Mouse (Mus musculus) hindbrain, embryonic 12.5 days (tissue): ENCODE measurements around the gene Slc25a39. TPM values are rescaled to one million over a fixed set of nuclear protein-coding genes. Genes with fewer than 3 reads are reported as not detected.

Experiments used
- ATAC-seq: fragments of 200-750 bp; cut with Nextera tagmentation; 2 replicates; pipeline ENCODE4 v1.8.0; 2017; ENCODE audit warnings: moderate TSS enrichment; ENCODE audit not compliant: low FRiP score
- H3K27ac ChIP-seq: fragments of 300-500 bp; sonication (generic); 2 replicates; pipeline ENCODE4 v1.5.1; 2016; ENCODE audit warnings: mild to moderate bottlenecking
- H3K27me3 ChIP-seq: fragments of 300-500 bp; sonication (generic); 2 replicates; pipeline ENCODE4 v1.6.1; 2016; ENCODE audit warnings: mild to moderate bottlenecking
- H3K36me3 ChIP-seq: fragments of 300-500 bp; sonication (generic); 2 replicates; pipeline ENCODE4 v1.6.1; 2016; ENCODE audit warnings: mild to moderate bottlenecking
- H3K4me1 ChIP-seq: fragments of 300-500 bp; sonication (generic); 2 replicates; pipeline ENCODE4 v1.6.1; 2016
- H3K4me2 ChIP-seq: fragments of 300-500 bp; sonication (generic); replicated peaks from 2 replicates; pipeline ENCODE4 v1.6.1; 2016; ENCODE audit warnings: mild to moderate bottlenecking
- H3K4me3 ChIP-seq: fragments of 300-500 bp; sonication (generic); 2 replicates; pipeline ENCODE4 v1.5.1; 2016; ENCODE audit warnings: mild to moderate bottlenecking
- H3K9ac ChIP-seq: fragments of 300-500 bp; sonication (generic); 2 replicates; pipeline ENCODE4 v1.6.1; 2016; ENCODE audit warnings: mild to moderate bottlenecking, moderate library complexity
- H3K9me3 ChIP-seq: fragments of 300-500 bp; sonication (generic); replicated peaks from 2 replicates; pipeline ENCODE4 v1.6.1; 2016; ENCODE audit warnings: mild to moderate bottlenecking
- WGBS: fragments of 180-500 bp; shearing (Covaris S2); methylation state at CpG from one replicate; pipeline ENCODE4 v1.1.7; 2016; 5-methylcytosine and 5-hydroxymethylcytosine counted together
- polyA plus RNA-seq: library from polyadenylated mRNA; unstranded; fragments of >200 nt; fragmentation: Nextera tagmentation; extraction: Ambion mirVana; gene quantifications from 2 replicates; pipeline ENCODE4 v1.2.1, GENCODE M21; 2016

Slc25a39 gene
- polyA plus RNA-seq, 1 experiment from 2014 or later: 157 TPM

- H3K4me3 ChIP-seq: no peak overlapping the region
- no peaks in the 10 kb centered on the region for H3K9me3 ChIP-seq
- ATAC-seq: 0 out of 2 replicates have a peak, but pooled peaks have one; percentile 12
- H3K4me2 ChIP-seq: no peak overlapping the region
- H3K36me3 ChIP-seq: peaks cover 45% of the 10 kb centered on the region
- no peak overlapping the region for H3K27ac ChIP-seq
- WGBS: 8% methylated on average over 7 of the region's 7 CpGs
- H3K27me3 ChIP-seq: peaks cover 7% of the 10 kb centered on the region
- no peak overlapping the region for H3K9ac ChIP-seq
- H3K4me1 ChIP-seq: peaks cover 55% of the 10 kb centered on the region
These were observed 26.7 kb upstream of the Slc25a39 start for GRCm38 (mm10) chr11:102434406-102434805.

- peaks cover 39% of the 10 kb centered on the region for H3K36me3 ChIP-seq
- peaks cover 55% of the 10 kb centered on the region for H3K4me1 ChIP-seq
- no peak for ATAC-seq
These were observed 26.1 kb upstream of the Slc25a39 start for GRCm38 (mm10) chr11:102433866-102434265.

DNA sequence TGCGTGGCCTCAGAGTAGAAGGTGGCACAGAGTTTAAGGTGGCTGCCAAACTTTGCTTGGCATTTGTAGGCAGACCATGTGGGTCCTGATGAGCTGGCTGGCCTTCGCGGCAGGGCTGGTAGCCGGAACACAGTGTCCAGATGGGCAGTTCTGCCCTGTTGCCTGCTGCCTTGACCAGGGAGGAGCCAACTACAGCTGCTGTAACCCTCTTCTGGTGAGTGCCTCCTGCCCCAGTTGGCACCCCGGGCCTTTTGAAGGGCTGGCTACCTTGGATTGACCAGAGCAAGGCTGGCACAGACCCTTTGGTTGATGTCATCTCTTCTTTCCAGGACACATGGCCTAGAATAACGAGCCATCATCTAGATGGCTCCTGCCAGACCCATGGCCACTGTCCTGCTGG lies 25.1 kb upstream of the Slc25a39 start:
- H3K27ac ChIP-seq: no peak overlapping the region
- no peak for ATAC-seq
- H3K9me3 ChIP-seq: no peaks in the 10 kb centered on the region
- peaks cover 31% of the 10 kb centered on the region for H3K36me3 ChIP-seq
- H3K9ac ChIP-seq: no peak overlapping the region
- WGBS: 92% methylated on average over 6 of the region's 6 CpGs
- H3K4me1 ChIP-seq: peaks cover 45% of the 10 kb centered on the region
- no peak overlapping the region for H3K4me3 ChIP-seq
- H3K27me3 ChIP-seq: 0 out of 2 replicates have a peak, but pooled peaks cover 8% of the 10 kb centered on the region
- no peak overlapping the region for H3K4me2 ChIP-seq

More at GRCm38 (mm10) chr11:102433866-102434265, 26.1 kb upstream of the Slc25a39 start:
- no peak overlapping the region for H3K9ac ChIP-seq
- H3K27me3 ChIP-seq: 0 out of 2 replicates have a peak, but pooled peaks cover 9% of the 10 kb centered on the region
- WGBS: 94% methylated on average over 7 of the region's 7 CpGs
- no peak overlapping the region for H3K27ac ChIP-seq
- H3K4me3 ChIP-seq: no peak overlapping the region
- H3K9me3 ChIP-seq: no peaks in the 10 kb centered on the region
- H3K4me2 ChIP-seq: no peak overlapping the region

DNA sequence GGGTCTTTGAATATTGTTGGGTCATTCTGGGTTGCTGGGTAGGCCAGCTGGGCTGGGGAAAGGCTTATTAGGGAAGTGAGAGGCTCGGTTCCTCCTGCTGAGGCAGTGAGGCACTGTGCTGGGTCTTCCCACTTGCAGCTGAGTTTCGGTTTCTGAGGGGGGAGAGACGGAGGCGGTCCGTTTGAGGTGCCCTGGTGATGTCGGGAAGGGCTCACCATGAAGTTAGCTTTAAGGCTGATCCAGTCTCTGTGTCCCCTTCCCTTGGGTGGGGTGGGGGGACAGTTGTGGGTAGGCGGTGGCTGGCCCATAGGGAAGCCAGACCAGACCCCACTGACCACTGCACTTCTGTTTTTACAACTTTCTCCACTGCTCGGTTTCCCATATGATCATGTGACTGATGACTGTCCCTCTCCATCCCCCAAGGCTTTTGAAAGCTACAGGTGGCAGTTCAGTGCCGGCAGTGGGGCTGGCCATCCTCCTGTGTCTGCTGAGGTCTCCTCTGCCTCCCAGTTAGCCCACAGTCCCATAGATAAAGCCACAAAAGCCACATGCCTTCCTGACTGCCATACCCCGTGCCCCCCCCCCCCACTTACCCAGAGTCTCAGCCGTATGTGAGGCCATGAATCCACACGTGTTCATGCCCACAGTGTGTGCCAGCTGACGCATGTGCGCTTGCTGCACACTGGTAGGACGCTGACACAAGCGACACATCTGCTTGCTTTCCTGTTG lies 24.5 kb upstream of the Slc25a39 start:
- Histone ChIP-seq H3K4me3 (no peak overlapping the region), H3K27me3 (0 out of 2 replicates have a peak, but pooled peaks cover 8% of the 10 kb centered on the region), H3K27ac (no peak overlapping the region), H3K4me1 (peaks cover 39% of the 10 kb centered on the region), H3K4me2 (0 out of 2 replicates have a peak overlapping the region, but pooled peaks have one; percentile 6), H3K9me3 (no peaks in the 10 kb centered on the region), H3K36me3 (peaks cover 25% of the 10 kb centered on the region), H3K9ac (no peak overlapping the region)
- no peak for ATAC-seq
- 61% methylated on average over 16 of the region's 16 CpGs for WGBS

DNA sequence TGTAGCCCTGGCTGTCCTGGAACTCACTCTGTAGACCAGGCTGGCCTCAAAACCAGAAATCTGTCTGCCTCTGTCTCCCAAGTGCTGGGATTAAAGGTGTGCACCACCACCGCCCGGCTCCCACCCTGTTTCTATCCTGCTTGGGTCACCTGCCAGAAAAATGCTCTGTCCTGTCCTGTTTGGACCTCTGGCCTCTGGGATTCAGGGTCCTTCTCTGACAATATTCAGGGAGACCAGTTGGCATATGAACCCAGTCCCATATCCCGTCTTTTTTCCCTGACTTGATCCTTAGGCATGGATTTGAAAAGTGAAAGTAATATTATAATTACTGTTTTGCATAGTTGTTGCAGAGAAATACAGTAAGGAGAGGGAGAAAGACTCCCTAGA lies 24.0 kb upstream of the Slc25a39 start:
- Histone ChIP-seq H3K4me1 (peaks cover 34% of the 10 kb centered on the region), H3K27ac (no peak overlapping the region), H3K4me2 (no peak overlapping the region), H3K36me3 (peaks cover 19% of the 10 kb centered on the region), H3K9me3 (no peaks in the 10 kb centered on the region), H3K27me3 (0 out of 2 replicates have a peak, but pooled peaks cover 8% of the 10 kb centered on the region), H3K9ac (no peak overlapping the region), H3K4me3 (no peak overlapping the region)
- 78% methylated on average over 3 of the region's 3 CpGs for WGBS
- no peak for ATAC-seq

DNA sequence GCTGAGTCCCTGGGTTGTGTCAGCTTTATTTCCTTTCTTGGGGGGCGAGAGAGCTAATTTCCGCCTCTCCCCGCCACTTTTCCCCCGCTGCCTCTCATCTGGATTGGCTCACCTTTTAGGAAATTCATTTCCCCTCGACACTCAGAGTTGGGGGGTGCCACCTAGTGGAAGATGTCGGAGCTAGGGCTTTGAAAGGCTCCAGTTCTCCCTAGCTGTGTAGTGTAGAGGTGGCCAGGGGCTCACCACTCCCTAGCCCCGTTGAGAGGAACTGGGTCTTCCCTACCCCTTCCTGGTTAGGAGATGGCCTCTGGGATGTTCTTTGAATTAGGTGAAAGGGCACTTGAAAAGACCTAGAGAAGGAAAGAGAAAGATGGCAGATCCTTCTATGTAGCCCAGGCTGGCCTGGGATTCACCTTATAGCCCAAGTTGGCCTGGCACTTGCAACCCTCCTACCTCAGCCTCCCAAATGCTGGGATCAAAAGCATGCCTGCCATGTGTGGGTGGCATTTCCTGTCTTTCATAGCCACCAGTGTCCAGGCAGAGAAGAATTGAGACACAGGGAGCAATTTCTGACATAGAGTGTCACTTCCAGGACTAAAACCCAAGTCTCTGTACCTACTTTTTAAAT lies 23.4 kb upstream of the Slc25a39 start:
- Histone ChIP-seq H3K27me3 (0 out of 2 replicates have a peak, but pooled peaks cover 10% of the 10 kb centered on the region), H3K36me3 (peaks cover 15% of the 10 kb centered on the region), H3K9ac (peak overlapping the region; percentile 63; the same call in 1 of the 2 replicates), H3K4me2 (peak overlapping the region; percentile 89), H3K9me3 (no peaks in the 10 kb centered on the region), H3K27ac (peak overlapping the region; percentile 71), H3K4me1 (peaks cover 31% of the 10 kb centered on the region), H3K4me3 (peak overlapping the region; percentile 55)
- 2% methylated on average over 7 of the region's 7 CpGs for WGBS
- peak; percentile 44; the same call in 1 of the 2 replicates for ATAC-seq

DNA sequence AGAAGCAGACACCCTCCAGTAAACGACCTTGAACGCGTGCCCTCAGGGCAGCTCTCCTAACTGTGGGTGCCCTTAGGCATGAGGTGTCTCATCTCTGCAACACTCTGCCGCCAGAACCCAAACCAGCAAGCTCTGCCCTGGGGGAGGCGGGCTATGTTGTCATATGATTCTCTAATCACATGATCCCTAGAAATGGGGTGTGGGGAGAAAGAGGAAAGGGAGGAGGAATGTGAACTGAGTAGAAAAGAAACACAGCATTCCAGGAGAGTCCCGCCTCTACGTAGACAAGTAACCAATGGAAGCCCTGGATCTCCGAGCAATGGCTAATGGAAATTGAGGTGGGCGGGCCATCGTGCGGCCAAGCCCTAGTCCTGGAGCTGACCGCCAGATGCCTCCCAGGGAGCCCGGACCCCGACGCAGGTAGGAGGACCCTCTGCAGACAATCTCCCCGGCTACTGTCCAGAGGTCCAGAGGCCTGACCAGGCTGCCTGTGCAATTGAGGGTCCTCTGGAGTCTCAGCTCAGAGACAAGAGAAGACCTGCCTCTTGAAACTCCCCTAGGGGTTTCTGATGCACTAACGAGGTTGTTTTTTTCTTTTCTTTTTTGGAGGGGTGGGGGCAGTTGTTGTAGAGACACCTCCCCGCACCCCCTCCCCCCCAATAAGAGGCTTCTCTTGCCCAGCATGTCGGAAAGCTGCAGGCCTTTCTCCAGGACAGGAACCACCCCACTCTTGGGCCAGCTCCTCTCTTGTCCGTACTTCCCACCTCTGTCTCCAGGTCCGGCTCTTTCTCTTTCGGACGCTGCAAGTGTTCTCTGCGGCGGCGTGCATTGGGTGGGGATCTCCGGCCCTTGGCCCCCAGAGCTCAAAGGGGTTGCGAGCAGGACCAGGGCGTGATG lies 22.6 kb upstream of the Slc25a39 start, which contains the start of gene Grn:
TSS of gene Grn (plus strand) at position 195 of the 897 bp plus-strand sequence.
- Histone ChIP-seq H3K27me3 (0 out of 2 replicates have a peak, but pooled peaks cover 10% of the 10 kb centered on the region), H3K36me3 (peaks cover 7% of the 10 kb centered on the region), H3K27ac (peak within 1 kb of the TSS; percentile 71), H3K9ac (peak within 1 kb of the TSS; percentile 63), H3K9me3 (no peaks in the 10 kb centered on the region), H3K4me1 (peaks cover 25% of the 10 kb centered on the region), H3K4me3 (peak within 1 kb of the TSS; percentile 55), H3K4me2 (peak within 1 kb of the TSS; percentile 89)
- WGBS: under 1% methylated on average over 29 of the region's 29 CpGs
- peak; percentile 83 for ATAC-seq

DNA sequence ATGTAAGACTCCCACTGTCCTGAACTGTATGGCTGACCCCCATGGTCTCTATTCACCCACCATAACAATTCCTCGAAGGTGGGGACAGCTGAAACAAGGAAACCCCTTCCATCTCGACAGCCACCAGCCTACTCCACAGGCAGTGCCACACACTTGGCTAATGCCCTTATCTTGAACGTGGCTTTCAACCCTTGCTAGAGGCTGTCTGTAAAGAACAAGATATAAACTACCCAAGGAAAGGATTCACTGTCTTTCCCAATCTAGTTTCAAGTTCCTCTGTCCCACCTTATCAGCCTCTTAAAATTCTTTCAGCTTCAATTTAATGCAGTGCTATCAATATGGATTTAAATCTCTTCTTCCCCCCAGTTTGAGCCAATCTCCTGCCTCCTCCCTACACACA lies 21.8 kb upstream of the Slc25a39 start:
- no peak for ATAC-seq
- H3K36me3 ChIP-seq: no peaks in the 10 kb centered on the region; the same call in 1 of the 2 replicates
- 0 out of 2 replicates have a peak overlapping the region, but pooled peaks have one; percentile 30 for H3K27ac ChIP-seq
- H3K4me3 ChIP-seq: peak overlapping the region; percentile 55
- WGBS: 54% methylated on average over 3 of the region's 3 CpGs
- H3K9ac ChIP-seq: peak overlapping the region; percentile 54
- H3K4me1 ChIP-seq: peaks cover 21% of the 10 kb centered on the region
- H3K27me3 ChIP-seq: 0 out of 2 replicates have a peak, but pooled peaks cover 10% of the 10 kb centered on the region
- peak overlapping the region; percentile 89 for H3K4me2 ChIP-seq
- no peaks in the 10 kb centered on the region for H3K9me3 ChIP-seq

GRCm38 (mm10) chr11:102428981-102429540 lies 21.3 kb upstream of the Slc25a39 start:
- Histone ChIP-seq H3K9ac (no peak overlapping the region), H3K36me3 (no peaks in the 10 kb centered on the region; the same call in 1 of the 2 replicates), H3K4me3 (0 out of 2 replicates have a peak overlapping the region, but pooled peaks have one; percentile 55), H3K9me3 (no peaks in the 10 kb centered on the region), H3K27me3 (0 out of 2 replicates have a peak, but pooled peaks cover 13% of the 10 kb centered on the region), H3K4me2 (no peak overlapping the region), H3K27ac (no peak overlapping the region), H3K4me1 (peaks cover 19% of the 10 kb centered on the region)
- 72% methylated on average over 8 of the region's 8 CpGs for WGBS
- no peak for ATAC-seq

- H3K27me3 ChIP-seq: 0 out of 2 replicates have a peak, but pooled peaks cover 13% of the 10 kb centered on the region
- no peaks in the 10 kb centered on the region for H3K9me3 ChIP-seq
- H3K36me3 ChIP-seq: no peaks in the 10 kb centered on the region
- ATAC-seq: no peak
- no peak overlapping the region for H3K27ac ChIP-seq
- H3K4me1 ChIP-seq: peaks cover 9% of the 10 kb centered on the region
- H3K9ac ChIP-seq: no peak overlapping the region
- 88% methylated on average over 8 of the region's 8 CpGs for WGBS
- H3K4me3 ChIP-seq: no peak overlapping the region
- no peak overlapping the region for H3K4me2 ChIP-seq
These were observed 18.0 kb upstream of the Slc25a39 start for GRCm38 (mm10) chr11:102425555-102426316.

DNA sequence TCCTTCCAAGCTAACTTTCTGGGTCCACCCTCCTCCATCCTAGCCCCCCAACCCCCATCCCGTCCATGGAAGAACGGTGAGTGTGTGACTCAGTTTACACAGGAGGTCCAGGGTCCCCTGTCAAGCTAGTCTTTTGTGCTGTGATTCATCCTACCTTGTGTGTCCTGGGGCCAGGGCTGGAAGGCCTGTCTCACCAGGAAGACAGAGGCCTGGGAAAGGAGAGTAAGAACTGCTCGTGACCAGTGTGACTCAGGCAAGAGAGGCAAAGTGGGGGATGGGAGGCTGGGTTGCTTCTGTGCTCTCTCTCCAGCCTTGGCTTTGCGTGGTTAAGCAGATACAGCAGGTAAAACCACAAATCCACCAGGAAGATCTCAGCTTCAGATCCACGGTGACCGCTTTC lies 16.9 kb upstream of the Slc25a39 start:
- Histone ChIP-seq H3K9me3 (0 out of 2 replicates have a peak, but pooled peaks cover 2% of the 10 kb centered on the region), H3K9ac (no peak overlapping the region), H3K4me1 (0 out of 2 replicates have a peak, but pooled peaks cover 3% of the 10 kb centered on the region), H3K27me3 (0 out of 2 replicates have a peak, but pooled peaks cover 13% of the 10 kb centered on the region), H3K4me2 (no peak overlapping the region), H3K4me3 (no peak overlapping the region), H3K27ac (no peak overlapping the region), H3K36me3 (no peaks in the 10 kb centered on the region)
- 74% methylated on average over 6 of the region's 6 CpGs for WGBS
- ATAC-seq: no peak
